In genomic region chr11:102575034-102575433, GRCm38 (mm10) we compare ENCODE assay signal across 35 mouse cellular contexts. TPM values are rescaled to one million over a fixed set of nuclear protein-coding genes. Genes with fewer than 3 reads are reported as not detected.
"Had no signal": no experiment of that assay in that cellular context is flagged by ENCODE, and none has a peak within 500 bp of the region (broad histone marks: within the 10 kb centered on the region; RNA-seq: fewer than 3 reads in every experiment).

No protein-coding gene starts in this region.

- H3K27me3 ChIP-seq: heart, embryonic 12.5 days; heart, embryonic 13.5 days; heart, embryonic 15.5 days; hindbrain, embryonic 12.5 days; hindbrain, embryonic 15.5 days; intestine, embryonic 15.5 days; kidney, embryonic 15.5 days had no signal

- H3K27ac ChIP-seq: heart, embryonic 13.5 days; heart, embryonic 15.5 days; hindbrain, embryonic 10.5 days; hindbrain, embryonic 12.5 days; hindbrain, embryonic 13.5 days; hindbrain, embryonic 14.5 days; hindbrain, embryonic 15.5 days; hindbrain, postnatal 0 days; intestine, embryonic 15.5 days; kidney, embryonic 15.5 days; kidney, postnatal 0 days; layer of hippocampus, adult 2 months had no signal

- ATAC-seq: hindbrain, embryonic 16.5 days; hindbrain, postnatal 0 days; inflammation-experienced regulatory T-cells, adult 6 months; intestine, embryonic 15.5 days; intestine, embryonic 16.5 days; intestine, postnatal 0 days had no signal

- DNase-seq: heart, postnatal 10 days; heart, postnatal 14 days; heart, postnatal 36 days; heart, postnatal 4 days; kidney, adult 11 months; kidney, adult 18-20 months; kidney, adult 2 months; kidney, adult 8-10 months; kidney, adult 9 months; kidney, postnatal 10 days; kidney, postnatal 14 days; kidney, postnatal 25 days; kidney, postnatal 36 days; kidney, postnatal 4 days; layer of hippocampus, adult 9-11 months; layer of hippocampus, postnatal 36 days had no signal

- H3K4me3 ChIP-seq: heart, embryonic 12.5 days; heart, embryonic 13.5 days; heart, embryonic 15.5 days; hindbrain, embryonic 10.5 days; hindbrain, embryonic 12.5 days; hindbrain, embryonic 13.5 days; hindbrain, embryonic 15.5 days; intestine, embryonic 15.5 days; kidney, embryonic 15.5 days; layer of hippocampus, adult 2 months had no signal

- H3K36me3 ChIP-seq: heart, embryonic 12.5 days; heart, embryonic 13.5 days; heart, embryonic 15.5 days; hindbrain, embryonic 10.5 days; hindbrain, embryonic 12.5 days; hindbrain, embryonic 13.5 days; hindbrain, embryonic 15.5 days; intestine, embryonic 15.5 days; kidney, embryonic 15.5 days had no signal

- H3K9me3 ChIP-seq: heart, embryonic 12.5 days; heart, embryonic 13.5 days; heart, embryonic 15.5 days; hindbrain, embryonic 10.5 days; hindbrain, embryonic 12.5 days; hindbrain, embryonic 13.5 days; hindbrain, embryonic 15.5 days; intestine, embryonic 15.5 days; kidney, embryonic 15.5 days had no signal

- H3K9ac ChIP-seq: heart, embryonic 12.5 days; heart, embryonic 13.5 days; heart, embryonic 15.5 days; hindbrain, embryonic 12.5 days; hindbrain, embryonic 13.5 days; hindbrain, embryonic 14.5 days; hindbrain, embryonic 15.5 days; intestine, embryonic 15.5 days; kidney, embryonic 15.5 days had no signal

- H3K4me2 ChIP-seq: heart, embryonic 11.5 days; heart, embryonic 12.5 days; heart, embryonic 13.5 days; heart, embryonic 15.5 days; hindbrain, embryonic 12.5 days; hindbrain, embryonic 13.5 days; hindbrain, embryonic 14.5 days; hindbrain, embryonic 15.5 days; intestine, embryonic 15.5 days; kidney, embryonic 15.5 days had no signal

RNA-seq across cellular contexts. Expression of gene Gm11627, which starts 4.2 kb away (rescaled TPM):
- total RNA-seq: hematopoietic stem cell, adult 5-6 weeks; hindbrain, postnatal 0 days had no signal
- polyA plus RNA-seq: inflammation-experienced regulatory T-cells, adult 6 months had no signal

RNA-seq across cellular contexts. Expression of gene Fzd2, which starts 29.2 kb away (rescaled TPM):
- total RNA-seq: hematopoietic stem cell, adult 5-6 weeks had no signal
- polyA plus RNA-seq: inflammation-experienced regulatory T-cells, adult 6 months had no signal
